Mouse (Mus musculus): ENCODE results near the gene Gm10282.

DNA sequence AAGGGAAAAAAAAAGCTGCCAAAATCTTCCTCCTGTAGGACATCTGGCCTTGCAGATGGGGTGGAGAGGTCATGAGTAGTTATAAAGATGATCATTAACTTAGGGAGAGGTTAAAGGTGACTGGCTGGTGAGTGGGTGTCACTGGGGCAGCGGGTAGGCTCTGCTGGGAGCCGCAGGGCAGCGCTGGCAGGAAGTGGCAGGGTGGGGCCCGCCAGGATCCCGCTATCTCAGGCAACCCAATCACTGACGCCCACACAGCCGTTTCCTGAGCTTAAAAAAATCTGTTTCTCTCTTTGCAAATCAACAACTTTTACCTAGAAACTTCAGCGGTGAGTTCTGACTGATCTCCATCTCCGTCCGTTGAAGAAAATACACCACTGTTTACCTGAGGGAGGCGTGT, 49.2 kb upstream of the Gm10282 start:
- TF ChIP-seq GATA1 (IDR thresholded peaks at IDR 0.05; ENCODE audit: borderline replicate concordance, low read length) = no peak
- no peak for TF ChIP-seq FLI1 (IDR thresholded peaks at IDR 0.05; ENCODE audit: low read length)
